Mouse (Mus musculus) embryo, embryonic 10.5 days (tissue): ENCODE data around the gene Spdye4b.
"Not testable (repeated sequence)": the region's sequence is repeated elsewhere in the genome, so short reads cannot be mapped to it uniquely, and the experiment has no call there.

Experiments
- DNase-seq: peaks from one replicate; pipeline ENCODE4 v3.0.0-alpha.2; 2015; ENCODE audit warnings: low spot score

Spdye4b gene

DNA sequence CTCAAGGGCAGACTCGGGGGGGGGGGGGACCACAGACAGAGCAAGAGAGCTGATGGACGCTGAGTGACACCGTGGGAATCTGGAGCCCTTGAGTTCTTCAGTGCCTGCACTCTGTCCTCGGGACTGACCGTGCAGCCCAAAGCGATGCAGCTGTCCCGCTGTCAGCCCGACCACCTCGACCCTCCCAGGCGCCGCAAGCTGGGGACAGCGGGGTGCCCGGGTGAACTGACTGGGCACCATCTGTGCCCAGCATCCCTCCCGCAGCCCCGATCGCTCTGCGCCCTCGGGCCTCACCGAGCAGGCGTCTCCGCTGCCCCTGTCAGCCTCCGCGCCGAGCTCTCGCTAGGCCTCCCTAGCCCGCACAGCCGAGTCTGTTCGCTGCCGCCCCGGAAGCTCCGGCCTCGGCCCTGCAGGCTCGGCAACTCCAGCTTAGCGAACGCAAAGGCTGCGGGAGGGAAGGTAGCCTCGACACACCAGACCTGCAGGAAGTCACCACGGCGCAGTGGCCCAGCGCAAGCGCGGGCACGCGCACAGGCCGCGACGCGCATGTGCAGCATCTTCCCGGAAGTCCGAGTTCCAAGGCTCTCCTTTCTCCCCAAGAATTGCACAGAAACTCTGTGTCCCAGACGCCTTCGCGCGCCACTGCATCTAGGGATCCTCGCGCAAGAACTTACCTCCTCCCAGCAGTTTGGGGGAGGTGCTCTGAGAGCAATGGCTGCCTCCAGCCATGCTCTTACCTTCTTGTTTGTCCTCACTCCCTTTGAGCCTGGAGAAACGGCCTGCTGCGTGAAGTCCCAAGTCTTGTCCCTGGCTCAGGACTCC, at the start of gene Spdye4b, which contains the start of gene Rbak:
Gene Spdye4b (plus strand): TSS at position 763 of the 822 bp plus-strand sequence.
Gene Rbak (minus strand): TSS at position 521 of the 822 bp plus-strand sequence.
- DNase-seq, result peak; percentile 97

DNA sequence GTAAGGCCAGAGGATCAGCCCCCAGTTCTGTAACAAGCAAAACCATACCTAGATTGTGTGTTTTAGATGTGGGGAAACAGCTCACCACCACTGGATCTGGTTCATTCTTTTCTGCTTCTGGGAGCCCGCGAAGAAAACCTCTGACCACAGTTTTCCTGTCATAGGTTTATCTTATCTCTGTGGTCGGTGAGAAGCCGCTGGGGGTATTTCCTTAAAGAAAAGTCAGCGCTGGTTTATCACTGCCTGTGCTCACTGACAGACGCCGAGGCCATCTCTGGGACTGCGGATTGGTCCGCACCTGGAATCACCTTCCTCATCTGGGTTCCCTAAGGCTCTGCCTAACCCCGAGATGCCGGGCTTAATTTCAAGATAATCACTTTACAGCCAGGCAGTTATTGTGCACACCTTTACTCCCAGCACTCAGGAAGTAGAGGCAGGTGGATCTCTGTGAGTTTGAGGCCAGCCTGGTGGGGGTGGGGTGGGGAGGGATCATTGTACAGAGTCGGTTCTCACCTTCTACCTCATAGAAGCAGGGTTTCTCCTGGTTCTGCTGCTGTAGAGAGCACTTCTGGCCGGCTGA, 47.8 kb upstream of the Spdye4b start:
- no peak for DNase-seq

DNA sequence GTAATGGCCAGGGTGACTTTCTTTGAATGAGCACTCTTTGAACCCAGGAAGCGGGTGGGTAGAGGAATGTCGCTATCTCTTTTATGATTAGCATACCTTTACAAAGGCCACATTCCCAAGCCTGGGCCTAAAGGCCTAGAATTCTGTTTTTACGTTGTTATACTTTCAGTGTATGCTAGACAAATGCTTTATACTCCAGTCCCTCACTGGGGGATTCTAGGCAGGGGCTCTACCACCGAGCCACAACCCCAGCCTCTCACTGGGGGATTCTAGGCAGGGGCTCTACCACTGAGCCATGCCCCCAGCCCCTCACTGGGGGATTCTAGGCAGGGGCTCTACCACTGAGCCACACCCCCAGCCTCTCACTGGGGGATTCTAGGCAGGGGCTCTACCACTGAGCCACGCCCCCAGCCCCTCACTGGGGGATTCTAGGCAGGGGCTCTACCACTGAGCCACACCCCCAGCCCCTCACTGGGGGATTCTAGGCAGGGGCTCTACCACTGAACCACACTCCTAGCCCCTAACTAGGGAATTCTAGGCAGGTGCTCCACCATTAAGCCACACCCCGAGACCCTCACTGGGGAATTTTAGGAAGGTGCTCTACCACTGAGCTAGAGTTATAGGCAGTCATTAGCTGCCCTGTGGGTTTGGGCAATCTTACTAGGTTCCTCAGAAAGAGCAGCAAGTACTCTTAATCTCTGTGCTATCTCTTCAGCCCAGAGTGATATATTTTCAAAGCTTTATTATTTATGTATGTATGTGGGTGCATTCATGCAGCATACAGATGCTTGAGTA, 46.4 kb upstream of the Spdye4b start:
- DNase-seq, result not testable (repeated sequence)

DNA sequence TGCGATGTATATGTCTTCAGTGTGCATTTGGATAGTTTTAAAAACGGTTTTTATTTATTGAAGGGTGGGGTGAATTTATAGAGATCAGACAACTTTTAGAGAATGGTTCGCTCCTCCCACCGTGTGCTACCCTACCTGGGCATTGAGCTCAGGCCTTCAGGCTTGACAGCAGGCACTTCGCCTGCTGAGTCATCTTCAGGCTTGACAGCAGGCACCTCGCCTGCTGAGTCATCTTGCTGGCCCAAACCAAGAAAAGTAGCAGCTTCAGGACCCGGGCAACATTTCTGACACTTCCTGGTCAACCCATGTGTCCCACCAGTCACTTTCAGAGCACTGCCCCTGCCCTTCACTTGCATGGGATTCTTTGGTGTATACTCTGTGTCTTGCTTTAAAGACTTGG, 45.8 kb upstream of the Spdye4b start:
- DNase-seq, result no peak

DNA sequence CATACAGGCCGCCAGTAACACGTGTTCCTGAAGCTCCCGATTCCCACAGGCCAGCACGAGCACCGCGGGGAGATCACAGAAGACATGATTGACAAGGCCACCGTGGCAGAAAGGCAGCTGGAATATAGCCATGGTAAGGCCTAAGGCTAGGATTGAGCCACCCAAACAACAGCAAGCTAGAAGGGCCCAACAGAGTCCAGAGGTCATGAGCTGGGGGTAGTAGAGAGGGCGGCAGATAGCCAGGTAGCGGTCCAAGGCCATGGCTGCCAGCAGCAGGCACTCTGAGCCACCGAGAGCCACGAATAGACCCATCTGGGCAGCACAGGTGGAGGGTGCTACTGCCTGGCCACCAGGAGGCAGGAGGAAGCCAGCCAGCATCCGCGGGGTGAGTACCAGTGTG, 43.2 kb upstream of the Spdye4b start:
- no peak for DNase-seq

DNA sequence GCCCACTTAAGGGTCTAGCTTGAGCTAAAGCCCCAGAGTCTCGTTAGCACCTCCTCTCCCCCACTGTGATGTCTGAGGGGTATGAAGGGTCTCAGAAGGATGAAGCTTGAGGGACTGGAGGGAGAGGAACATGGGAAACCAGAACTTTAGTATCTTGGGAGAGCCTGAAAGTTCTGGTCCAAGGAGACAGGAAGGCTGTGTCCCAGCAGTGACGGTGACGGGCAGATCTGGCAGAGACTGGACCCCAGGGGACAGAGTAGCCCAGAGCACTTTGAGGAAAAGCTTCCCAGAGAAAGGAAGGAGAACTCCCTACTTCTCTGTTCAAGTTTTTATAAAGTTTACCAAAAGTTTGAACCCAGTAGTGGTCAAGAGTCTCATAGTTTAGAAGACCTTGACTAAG, 33.3 kb upstream of the Spdye4b start, which contains the start of gene Olfr718-ps1:
Gene Olfr718-ps1 (minus strand): TSS at position 101 of the 400 bp plus-strand sequence.
- DNase-seq, result no peak

DNA sequence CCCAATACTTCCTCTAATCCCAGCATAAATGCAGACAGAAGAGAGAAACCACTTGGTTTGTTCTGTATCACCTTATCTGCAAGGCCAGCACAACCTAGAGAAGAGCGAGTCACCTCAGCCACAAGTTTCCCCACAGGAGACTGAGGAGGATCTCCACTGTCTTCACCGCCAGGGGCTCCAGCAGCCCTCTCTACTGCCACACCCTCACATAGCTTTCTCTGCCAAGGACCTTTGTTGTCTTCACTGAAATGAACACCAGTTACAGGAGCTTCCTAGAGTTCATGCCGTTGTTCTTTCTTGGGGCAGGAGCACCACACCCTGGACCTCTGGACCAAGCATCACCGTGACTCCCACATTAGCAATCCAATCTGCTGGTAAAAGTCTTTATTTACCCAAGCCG, 32.2 kb upstream of the Spdye4b start:
- no peak for DNase-seq

DNA sequence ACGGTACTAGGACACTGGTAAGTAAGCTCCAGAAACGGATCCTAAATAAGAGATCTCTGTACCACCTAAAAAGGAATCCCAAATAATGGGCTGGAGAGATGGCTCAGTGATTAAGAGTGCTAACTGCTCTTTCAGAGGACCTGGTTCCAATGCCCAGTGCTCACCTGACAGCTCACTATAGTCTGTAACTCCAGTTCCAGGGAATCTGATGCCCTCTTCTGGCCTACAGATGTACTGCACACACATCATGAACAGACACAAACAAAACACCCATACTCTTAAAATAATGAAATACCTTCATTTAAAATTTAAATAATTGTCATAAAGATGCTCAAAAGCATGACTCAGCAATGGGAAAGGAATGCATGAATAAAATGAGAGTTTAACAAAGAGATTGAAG, 31.3 kb upstream of the Spdye4b start:
- DNase-seq, result no peak

DNA sequence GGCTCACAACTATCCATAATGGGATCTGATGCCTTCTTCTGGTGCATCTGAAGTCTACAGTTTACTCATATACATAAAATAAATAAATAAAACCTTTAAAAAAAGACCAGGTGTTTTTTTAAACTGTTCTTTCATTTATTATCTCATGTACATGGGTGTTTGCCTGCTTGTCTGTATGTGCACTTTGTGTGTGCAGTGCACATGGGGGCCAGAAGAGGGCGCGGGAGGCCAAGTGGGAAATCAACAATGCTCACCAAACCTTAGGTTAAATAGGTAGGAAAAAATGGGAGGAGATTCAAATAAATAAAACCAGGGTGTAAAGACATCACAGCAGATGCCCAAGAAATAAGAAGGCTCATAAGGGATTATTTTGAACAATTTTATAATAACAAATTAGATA, 30.8 kb upstream of the Spdye4b start:
- no peak for DNase-seq

DNA sequence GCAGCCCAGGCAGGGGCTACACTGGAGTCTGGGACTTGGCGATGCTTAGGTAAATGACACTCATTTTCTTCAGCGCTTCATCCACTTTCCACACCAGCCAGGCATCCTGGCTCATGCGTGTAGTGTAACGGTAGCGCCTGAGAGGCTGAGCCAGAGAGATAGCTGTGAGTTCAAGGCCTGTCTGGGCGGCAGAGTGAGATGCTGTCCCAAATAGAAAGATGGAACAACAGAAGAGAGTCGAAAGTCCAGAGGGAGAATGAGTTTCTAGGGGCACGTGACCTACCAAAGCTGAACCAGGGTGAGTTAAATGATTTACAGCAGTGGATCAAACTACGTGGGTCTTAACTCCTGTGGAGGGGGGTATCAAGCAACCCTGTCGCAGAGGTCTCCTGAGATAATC, 27.1 kb upstream of the Spdye4b start:
- no peak for DNase-seq

DNA sequence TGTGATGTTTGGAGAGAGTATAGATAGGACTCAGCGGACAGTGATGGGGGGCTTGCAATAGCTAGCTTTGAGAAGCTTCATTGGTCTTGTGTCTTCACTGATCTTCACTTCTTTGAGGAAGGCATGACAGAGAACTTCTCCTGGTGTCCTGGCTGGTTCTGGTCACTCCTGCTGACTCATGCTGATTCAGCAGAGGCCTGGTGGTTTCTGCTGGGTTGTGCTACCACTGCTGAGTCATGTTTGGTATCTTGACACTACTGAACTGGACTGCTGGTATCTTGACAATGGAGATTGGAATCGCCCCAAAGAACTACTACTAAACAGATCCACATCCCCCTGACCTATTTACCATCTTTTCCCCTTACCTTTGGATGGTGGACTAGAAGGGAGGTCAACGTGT, 25.3 kb upstream of the Spdye4b start:
- DNase-seq, result no peak

DNA sequence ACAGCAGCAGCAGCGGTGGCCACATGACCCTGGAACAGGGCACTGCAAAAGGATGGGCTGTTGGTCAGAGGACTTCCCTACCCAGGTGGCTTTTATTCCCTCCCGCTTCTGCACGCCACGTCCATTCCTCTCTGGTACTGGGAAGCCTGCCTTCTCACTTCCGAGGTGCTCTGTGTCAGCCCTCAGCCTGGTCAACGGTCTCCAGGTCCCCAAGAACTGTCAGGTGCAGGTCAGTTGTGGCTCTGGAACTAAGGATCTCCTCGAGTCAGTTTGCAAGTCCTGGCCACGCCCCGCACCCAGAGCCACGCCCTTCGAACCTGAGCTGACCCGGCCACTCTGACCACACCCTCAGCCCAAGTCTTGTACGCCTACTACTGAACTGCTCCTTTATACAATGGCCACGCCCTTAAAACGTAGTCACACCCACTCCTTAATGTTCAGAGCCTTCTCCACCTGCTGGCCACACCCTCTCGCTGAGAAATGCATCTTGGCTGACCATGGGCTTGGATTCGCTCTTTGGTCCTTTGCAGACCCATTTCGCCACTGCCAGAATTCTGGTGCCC, 15.2 kb upstream of the Spdye4b start:
- DNase-seq, result peak; percentile 48

DNA sequence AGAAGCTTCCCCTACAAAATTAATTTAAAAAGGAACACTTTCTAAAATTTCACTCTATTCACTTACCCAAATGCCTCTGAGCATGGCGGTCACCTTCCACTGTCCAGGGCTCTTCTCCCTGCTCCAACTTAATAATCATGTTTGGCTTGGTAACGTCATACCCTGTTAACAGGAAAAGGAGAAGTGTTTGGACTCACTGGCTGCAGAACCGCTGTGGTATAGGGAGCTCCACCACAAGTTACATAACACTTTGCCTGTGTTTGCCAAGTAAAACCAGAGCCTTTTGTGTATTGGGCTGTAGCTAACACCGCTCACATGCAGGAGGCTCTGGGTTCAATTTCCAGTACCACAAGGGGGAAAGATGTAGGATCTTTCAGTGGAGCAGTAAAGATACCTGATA, 4.8 kb upstream of the Spdye4b start:
- DNase-seq, result no peak

DNA sequence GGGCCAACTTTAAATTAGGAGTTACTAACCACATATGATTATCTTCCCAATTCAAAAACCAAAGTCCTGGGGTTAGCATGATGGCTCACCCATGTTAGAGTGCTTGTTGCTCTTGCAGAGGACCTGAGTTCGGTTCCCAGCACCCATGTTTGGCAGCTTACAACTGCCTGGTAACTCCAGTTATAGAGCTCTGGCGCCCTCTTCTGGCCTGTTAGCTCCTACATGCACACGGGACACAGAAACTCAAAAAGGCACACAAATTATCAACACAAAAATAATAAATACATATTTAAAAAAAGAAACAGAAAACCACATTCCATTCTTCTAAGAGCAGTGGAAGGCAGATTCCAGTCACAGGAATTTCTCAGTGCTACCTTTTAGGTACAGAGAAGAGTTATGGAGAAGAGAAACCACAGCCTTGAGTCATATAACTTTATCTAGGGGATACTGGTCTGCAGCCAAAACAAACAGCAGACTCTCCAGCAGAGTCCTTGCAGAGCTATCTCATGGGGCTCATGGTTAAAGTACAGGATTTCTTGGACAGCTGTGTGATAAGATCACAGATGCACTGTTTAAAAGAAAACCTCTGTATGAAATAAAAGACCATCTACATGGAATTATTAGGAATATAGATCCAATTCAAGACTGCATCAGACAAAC, 3.1 kb upstream of the Spdye4b start:
- DNase-seq, result no peak

DNA sequence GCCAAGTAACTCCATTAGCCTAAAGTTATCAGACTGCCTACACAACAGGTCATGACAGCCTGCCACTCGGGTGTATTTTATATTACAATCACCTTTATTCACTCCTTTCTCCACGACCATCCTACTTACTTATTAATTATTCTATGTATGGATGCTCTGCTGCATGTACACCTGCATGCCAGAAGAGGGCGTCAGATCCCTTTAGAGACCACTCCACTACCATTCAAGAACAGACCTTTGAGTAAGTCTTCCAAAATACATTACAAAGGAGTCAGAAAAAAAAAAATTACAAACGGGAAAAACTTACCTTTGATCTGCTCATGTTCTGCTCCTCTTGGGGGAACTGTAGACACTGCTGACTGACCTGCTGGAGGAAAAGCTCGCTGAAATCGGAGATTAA, 1.6 kb upstream of the Spdye4b start:
- DNase-seq, result peak; percentile 59

DNA sequence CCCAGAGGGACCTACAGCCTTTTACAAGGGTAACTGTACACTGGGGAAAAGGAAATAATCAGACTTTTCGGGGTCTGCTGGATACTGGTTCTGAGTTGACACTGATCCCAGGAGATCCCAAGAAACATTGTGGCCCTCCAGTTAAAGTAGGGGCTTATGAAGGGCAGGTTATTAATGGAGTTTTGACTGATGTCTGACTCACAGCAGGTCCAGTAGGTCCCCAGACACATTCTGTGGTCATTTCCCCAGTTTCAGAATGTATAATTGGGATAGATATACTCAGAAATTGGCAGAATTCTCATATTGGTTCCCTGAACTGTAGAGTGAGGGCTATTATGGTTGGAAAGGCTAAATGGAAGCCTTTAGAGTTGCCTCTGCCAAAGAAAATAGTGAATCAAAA, 7.2 kb downstream of the Spdye4b start:
- DNase-seq, result not testable (repeated sequence)

DNA sequence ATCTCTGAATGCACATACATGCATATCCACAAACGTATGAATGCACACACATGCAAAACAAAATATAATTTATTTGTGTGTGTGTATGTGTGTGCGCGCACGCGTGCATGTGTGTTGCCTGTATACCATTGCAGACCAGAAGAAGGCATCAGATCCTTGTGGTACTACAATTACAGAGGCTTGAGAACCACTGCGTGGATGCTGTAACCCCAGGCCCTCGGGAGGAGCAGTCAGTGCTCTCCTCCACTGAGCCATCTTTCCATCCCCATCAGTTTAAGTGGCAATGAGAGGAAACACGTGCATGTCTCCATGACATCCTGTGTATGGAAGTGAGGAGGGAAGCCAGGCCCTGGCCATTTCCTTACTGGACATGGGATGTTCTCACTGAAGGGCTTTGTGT, 12.0 kb downstream of the Spdye4b start:
- DNase-seq, result no peak

DNA sequence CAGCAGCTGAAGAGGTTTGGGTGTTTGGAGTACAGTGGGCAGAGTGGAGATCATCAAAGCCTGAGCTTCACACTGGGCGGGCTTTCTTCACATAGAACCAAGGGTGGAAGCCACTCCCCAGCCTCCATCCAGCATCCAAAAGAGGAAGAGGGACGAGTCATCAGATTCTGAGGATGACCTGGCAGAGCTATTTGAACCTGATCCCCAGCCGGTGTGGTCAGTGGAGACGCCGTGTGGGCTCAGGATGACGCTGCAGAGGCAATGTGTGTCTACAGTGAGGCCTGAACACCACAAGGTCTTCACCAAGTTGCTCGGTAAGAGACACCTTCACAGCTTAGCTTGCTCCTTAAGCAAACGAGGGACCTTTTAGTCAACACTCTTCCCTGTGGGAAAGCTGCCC, 13.9 kb downstream of the Spdye4b start:
- not testable (repeated sequence) for DNase-seq

DNA sequence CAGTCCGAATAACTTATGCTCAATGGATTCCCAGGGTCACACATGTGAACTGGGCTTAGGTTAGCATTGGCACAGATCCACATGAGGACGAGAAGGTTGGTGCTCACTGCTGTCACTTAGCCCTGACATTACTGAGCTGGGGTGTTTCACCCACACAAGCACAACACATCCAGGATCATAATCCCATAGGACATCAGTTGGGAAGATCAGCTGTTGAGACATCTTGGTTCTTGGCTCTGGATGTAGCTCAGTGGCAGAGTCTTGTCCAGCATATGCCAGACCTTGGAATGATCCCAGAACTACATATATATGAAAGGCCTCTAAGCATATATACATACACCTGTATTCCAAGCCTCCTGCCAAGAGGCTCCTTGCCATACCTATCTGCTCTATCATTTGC, 14.3 kb downstream of the Spdye4b start:
- no peak for DNase-seq

DNA sequence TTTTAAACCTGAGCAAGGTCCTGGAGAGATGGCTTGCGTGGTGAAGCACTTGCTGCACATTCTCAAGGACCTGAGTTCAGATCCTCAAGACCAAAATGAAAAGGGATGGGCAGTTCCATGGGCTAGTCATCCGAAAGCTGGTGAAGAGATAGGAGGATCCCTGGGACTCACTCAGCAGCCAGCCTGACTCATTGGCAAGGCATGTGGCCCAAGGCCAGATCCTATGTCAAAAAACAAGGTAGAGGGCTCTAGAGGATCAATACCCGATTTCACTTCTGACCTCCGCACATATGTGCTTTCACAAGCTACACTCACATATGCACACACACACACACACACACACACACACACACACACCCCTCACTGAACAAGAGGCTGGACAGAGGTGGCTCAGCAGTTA, 15.7 kb downstream of the Spdye4b start:
- no peak for DNase-seq

DNA sequence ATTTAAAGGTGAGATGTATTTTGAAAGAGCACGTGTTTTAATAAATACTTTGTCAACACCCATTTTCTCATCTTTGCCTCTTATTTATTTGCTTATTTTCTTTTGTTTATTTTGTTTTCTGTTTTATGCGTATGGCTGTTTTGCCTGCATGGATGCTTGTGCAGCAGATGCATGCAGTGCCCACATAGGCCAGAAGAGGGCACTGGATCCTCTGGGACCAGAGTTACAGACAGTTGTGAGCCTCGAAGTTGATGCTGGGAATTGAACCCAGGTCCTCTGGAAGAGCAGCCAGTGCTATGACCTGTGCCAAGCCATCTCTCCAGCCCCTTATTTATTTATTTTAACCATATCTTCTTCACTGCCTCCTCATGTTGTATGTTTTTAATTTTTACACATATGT, 24.2 kb downstream of the Spdye4b start:
- no peak for DNase-seq

DNA sequence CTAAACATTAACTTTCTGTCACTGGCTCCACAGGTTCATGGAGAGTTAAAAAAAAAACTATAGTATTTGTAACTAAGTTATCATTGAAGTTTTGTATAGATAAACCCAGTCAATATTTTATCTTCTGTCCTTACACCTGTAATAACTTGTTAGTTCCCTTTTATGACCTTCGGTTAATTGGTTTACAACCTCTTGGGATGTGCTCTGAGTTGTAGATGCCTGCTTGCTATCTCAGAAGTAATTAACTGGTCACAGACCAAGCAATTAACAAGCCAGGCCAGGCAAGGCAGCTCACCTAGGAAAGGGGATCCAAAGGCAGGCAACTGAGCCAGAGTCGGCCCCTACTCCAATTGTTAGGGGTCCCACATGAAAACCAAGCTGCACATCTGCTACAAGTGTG, 33.0 kb downstream of the Spdye4b start:
- no peak for DNase-seq
